Mouse (Mus musculus) megakaryocyte-erythroid progenitor cell, adult 5 weeks (primary cell): Measurements from ENCODE around the gene Tex28. TPM values are rescaled to one million over a fixed set of nuclear protein-coding genes. Genes with fewer than 3 reads are reported as not detected.

Source experiments
- polyA plus RNA-seq: library from polyadenylated mRNA; stranded (reverse); fragments of >175 nt; gene quantifications from 2 replicates; pipeline ENCODE4 v1.2.3, GENCODE M21; 2012

Tex28 gene
- polyA plus RNA-seq = not detected in 2 replicates

GRCm38 (mm10) chrX:74167738-74168137 lies at the start of gene Tex28:
Tex28 (minus strand) TSS chrX:74167838.

GRCm38 (mm10) chrX:74176959-74177358 lies 9.3 kb upstream of the Tex28 start, which contains the start of gene Tktl1:
Tktl1 (plus strand) TSS chrX:74177259.

GRCm38 (mm10) chrX:74135263-74135662 lies 32.4 kb downstream of the Tex28 start, which contains the start of gene Mecp2:
Mecp2 (minus strand) TSS chrX:74135363.

GRCm38 (mm10) chrX:74127164-74127563 lies 40.5 kb downstream of the Tex28 start, which contains the start of gene Opn1mw:
Opn1mw (plus strand) TSS chrX:74127464.

Other genes with a start within 250 kb of the Tex28 start
- gene Arhgap4, start 246.0 kb downstream of the Tex28 start, polyA plus RNA-seq = 31.8 and 39.8 TPM in 2 replicates
- 178 and 186 TPM in 2 replicates for gene Naa10, start 245.9 kb downstream of the Tex28 start, polyA plus RNA-seq
- gene Renbp, start 237.0 kb downstream of the Tex28 start, polyA plus RNA-seq = 44.9 and 57.0 TPM in 2 replicates
- gene Hcfc1, start 201.5 kb downstream of the Tex28 start, polyA plus RNA-seq = 129 and 154 TPM in 2 replicates
- gene Irak1, start 143.9 kb downstream of the Tex28 start, polyA plus RNA-seq = 427 and 510 TPM in 2 replicates
- gene Opn1mw, start 40.4 kb downstream of the Tex28 start, polyA plus RNA-seq = not detected in 2 replicates
- gene Mecp2, start 32.5 kb downstream of the Tex28 start, polyA plus RNA-seq = 33.5 and 42.0 TPM in 2 replicates
- gene Tktl1, start 9.4 kb upstream of the Tex28 start, polyA plus RNA-seq = not detected in 2 replicates
- 125 and 148 TPM in 2 replicates for gene Flna, start 82.0 kb upstream of the Tex28 start, polyA plus RNA-seq
- 42.2 TPM in 2 replicates for gene Emd, start 86.8 kb upstream of the Tex28 start, polyA plus RNA-seq
- gene Rpl10, start 103.0 kb upstream of the Tex28 start, polyA plus RNA-seq = 1,371 and 1,458 TPM in 2 replicates
- gene Taz, start 114.1 kb upstream of the Tex28 start, polyA plus RNA-seq = 34.8 and 36.9 TPM in 2 replicates
- 0.47 and 1.2 TPM in 2 replicates for gene Dnase1l1, start 114.5 kb upstream of the Tex28 start, polyA plus RNA-seq
- gene Atp6ap1, start 129.3 kb upstream of the Tex28 start, polyA plus RNA-seq = 15.5 and 20.0 TPM in 2 replicates
- gene Gdi1, start 137.2 kb upstream of the Tex28 start, polyA plus RNA-seq = 35.5 and 48.6 TPM in 2 replicates
- gene Fam50a, start 145.2 kb upstream of the Tex28 start, polyA plus RNA-seq = 34.9 and 43.8 TPM in 2 replicates
- gene Plxna3, start 161.2 kb upstream of the Tex28 start, polyA plus RNA-seq = 4.6 and 6.7 TPM in 2 replicates
- 5.9 and 6.9 TPM in 2 replicates for gene Lage3, start 185.8 kb upstream of the Tex28 start, polyA plus RNA-seq
- gene Ubl4a, start 205.4 kb upstream of the Tex28 start, polyA plus RNA-seq = 31.2 and 32.6 TPM in 2 replicates
- gene Slc10a3, start 205.5 kb upstream of the Tex28 start, polyA plus RNA-seq = 4.5 and 5.4 TPM in 2 replicates
- 6.1 and 7.7 TPM in 2 replicates for gene Fam3a, start 225.4 kb upstream of the Tex28 start, polyA plus RNA-seq
- 9.2 and 10.3 TPM in 2 replicates for gene Ikbkg, start 225.5 kb upstream of the Tex28 start, polyA plus RNA-seq